Mouse (Mus musculus): Measurements from ENCODE around the gene Dnaja3. TPM values are rescaled to one million over a fixed set of nuclear protein-coding genes. Genes with fewer than 3 reads are reported as not detected.

The Dnaja3 gene
- total RNA-seq, 2 experiments from 2014 or later: 62.2 to 63.3 TPM

GRCm38 (mm10) chr16:4605514-4606131, 34.2 kb upstream of the Dnaja3 start:
- intact Hi-C loops (cut with DNase I): loop anchor here (2.0 to 5.0 kb wide), 2 partner anchors 117 to 298 kb away; no protein-coding TSS in a partner anchor
- no peak for DNase-seq (ENCODE audit: low spot score in 2 of 2)

GRCm38 (mm10) chr16:4606431-4607084, 33.2 kb upstream of the Dnaja3 start:
- DNase-seq (ENCODE audit: low spot score in 2 of 2): no peak
- intact Hi-C loops (cut with DNase I): loop anchor here (1.0 to 5.0 kb wide), 3 partner anchors 38 to 299 kb away; no protein-coding TSS in a partner anchor

- intact Hi-C loops (cut with DNase I): loop anchor here (1.0 to 5.0 kb wide), 3 partner anchors 40 to 301 kb away; no protein-coding TSS in a partner anchor
- peak; percentile 84 to 87 for DNase-seq (ENCODE audit: low spot score in 2 of 2)
These were observed 31.8 kb upstream of the Dnaja3 start for GRCm38 (mm10) chr16:4607818-4608531.

- intact Hi-C loops (cut with DNase I): loop anchor here (5.0 kb wide), 1 partner anchor 301 kb away; no protein-coding TSS in a partner anchor
- DNase-seq (ENCODE audit: low spot score in 2 of 2): no peak
These were observed 31.2 kb upstream of the Dnaja3 start for GRCm38 (mm10) chr16:4608532-4609059.

- DNase-seq (ENCODE audit: low spot score in 2 of 2): no peak
- intact Hi-C loops (cut with DNase I): no loop called here
These were observed 28.6 kb upstream of the Dnaja3 start for GRCm38 (mm10) chr16:4611193-4611592.

GRCm38 (mm10) chr16:4611676-4612075, 28.1 kb upstream of the Dnaja3 start:
- DNase-seq (ENCODE audit: low spot score in 2 of 2): no peak
- intact Hi-C loops (cut with DNase I): no loop called here

GRCm38 (mm10) chr16:4613736-4614135, 26.1 kb upstream of the Dnaja3 start:
- intact Hi-C loops (cut with DNase I): no loop called here
- DNase-seq (ENCODE audit: low spot score in 2 of 2): no peak

- DNase-seq (ENCODE audit: low spot score in 2 of 2): no peak
These were observed 25.1 kb upstream of the Dnaja3 start for GRCm38 (mm10) chr16:4614639-4615038.

GRCm38 (mm10) chr16:4615297-4615696, 24.5 kb upstream of the Dnaja3 start:
- intact Hi-C loops (cut with DNase I): no loop called here
- DNase-seq (ENCODE audit: low spot score in 2 of 2): no peak

More at GRCm38 (mm10) chr16:4614639-4615038, 25.1 kb upstream of the Dnaja3 start:
- intact Hi-C loops (cut with DNase I): no loop called here

GRCm38 (mm10) chr16:4616829-4617228, 23.0 kb upstream of the Dnaja3 start:
- DNase-seq (ENCODE audit: low spot score in 2 of 2): no peak
- intact Hi-C loops (cut with DNase I): no loop called here

GRCm38 (mm10) chr16:4624074-4624473, 15.7 kb upstream of the Dnaja3 start:
- no peak for DNase-seq (ENCODE audit: low spot score in 2 of 2)
- intact Hi-C loops (cut with DNase I): no loop called here

GRCm38 (mm10) chr16:4624481-4625110, 15.2 kb upstream of the Dnaja3 start, which contains the start of gene Pam16:
Gene Pam16 (minus strand): TSS chr16:4624988.
- peak; percentile 94 to 95 for DNase-seq (ENCODE audit: low spot score in 2 of 2)
- intact Hi-C loops (cut with DNase I): no loop called here

GRCm38 (mm10) chr16:4627105-4627504, 12.7 kb upstream of the Dnaja3 start:
- intact Hi-C loops (cut with DNase I): no loop called here
- DNase-seq (ENCODE audit: low spot score in 2 of 2): no peak

GRCm38 (mm10) chr16:4628898-4629419, 10.8 kb upstream of the Dnaja3 start:
- intact Hi-C loops (cut with DNase I): no loop called here
- no peak for DNase-seq (ENCODE audit: low spot score in 2 of 2)

- intact Hi-C loops (cut with DNase I): loop anchor here (1.0 to 2.0 kb wide), 2 partner anchors 23 to 37 kb away; no protein-coding TSS in a partner anchor
- DNase-seq (ENCODE audit: low spot score in 2 of 2): peak; percentile 66 to 68
These were observed 9.8 kb upstream of the Dnaja3 start for GRCm38 (mm10) chr16:4629950-4630349.

- intact Hi-C loops (cut with DNase I): no loop called here
- DNase-seq (ENCODE audit: low spot score in 2 of 2): no peak
These were observed 7.7 kb upstream of the Dnaja3 start for GRCm38 (mm10) chr16:4632050-4632449.

GRCm38 (mm10) chr16:4633661-4634060, 6.1 kb upstream of the Dnaja3 start:
- intact Hi-C loops (cut with DNase I): no loop called here
- DNase-seq (ENCODE audit: low spot score in 2 of 2): no peak

GRCm38 (mm10) chr16:4634681-4635080, 5.1 kb upstream of the Dnaja3 start:
- no peak for DNase-seq (ENCODE audit: low spot score in 2 of 2)
- intact Hi-C loops (cut with DNase I): no loop called here

GRCm38 (mm10) chr16:4635760-4636159, 4.0 kb upstream of the Dnaja3 start:
- intact Hi-C loops (cut with DNase I): no loop called here
- DNase-seq (ENCODE audit: low spot score in 2 of 2): no peak

Measured in left cerebral cortex, postnatal 25 days (tissue).